Mouse (Mus musculus) retina, postnatal 1 day (tissue): ENCODE data around the gene Ap3b1.
A peak's percentile ranks its signal among the peaks of the same experiment; 100 is the strongest.

Source experiments
- DNase-seq: peaks from one replicate; pipeline ENCODE4 v3.0.0-alpha.2; 2012

Gene Ap3b1

GRCm38 (mm10) chr13:94375526-94376390 is 17.0 kb downstream of the Ap3b1 start:
- DNase-seq = peak; percentile 63

GRCm38 (mm10) chr13:94379006-94379405 is 20.2 kb downstream of the Ap3b1 start:
- no peak for DNase-seq

GRCm38 (mm10) chr13:94381427-94381826 is 22.7 kb downstream of the Ap3b1 start:
- DNase-seq = no peak

GRCm38 (mm10) chr13:94381829-94382675 is 23.3 kb downstream of the Ap3b1 start:
- peak; percentile 13 for DNase-seq

- no peak for DNase-seq
Measured at GRCm38 (mm10) chr13:94384931-94385570, 26.3 kb downstream of the Ap3b1 start.

GRCm38 (mm10) chr13:94388566-94388965 is 29.8 kb downstream of the Ap3b1 start:
- DNase-seq = no peak

- no peak for DNase-seq
Measured at GRCm38 (mm10) chr13:94389541-94389940, 30.8 kb downstream of the Ap3b1 start.

GRCm38 (mm10) chr13:94392282-94392681 is 33.5 kb downstream of the Ap3b1 start:
- no peak for DNase-seq

GRCm38 (mm10) chr13:94394486-94394885 is 35.7 kb downstream of the Ap3b1 start:
- no peak for DNase-seq

GRCm38 (mm10) chr13:94395763-94396162 is 37.0 kb downstream of the Ap3b1 start:
- DNase-seq = no peak

- no peak for DNase-seq
Measured at GRCm38 (mm10) chr13:94396392-94396920, 37.7 kb downstream of the Ap3b1 start.

GRCm38 (mm10) chr13:94398568-94399374 is 40.0 kb downstream of the Ap3b1 start:
- DNase-seq = no peak

- DNase-seq = no peak
Measured at GRCm38 (mm10) chr13:94400465-94400864, 41.7 kb downstream of the Ap3b1 start.

- DNase-seq = no peak
Measured at GRCm38 (mm10) chr13:94423600-94423999, 64.8 kb downstream of the Ap3b1 start.

GRCm38 (mm10) chr13:94429567-94429966 is 70.8 kb downstream of the Ap3b1 start:
- no peak for DNase-seq

GRCm38 (mm10) chr13:94439386-94439785 is 80.6 kb downstream of the Ap3b1 start:
- no peak for DNase-seq

GRCm38 (mm10) chr13:94441199-94441598 is 82.4 kb downstream of the Ap3b1 start:
- DNase-seq = no peak

GRCm38 (mm10) chr13:94443411-94443810 is 84.7 kb downstream of the Ap3b1 start:
- no peak for DNase-seq

GRCm38 (mm10) chr13:94445103-94445502 is 86.3 kb downstream of the Ap3b1 start:
- DNase-seq = no peak

- no peak for DNase-seq
Measured at GRCm38 (mm10) chr13:94447003-94447402, 88.2 kb downstream of the Ap3b1 start.

- DNase-seq = no peak
Measured at GRCm38 (mm10) chr13:94449593-94449992, 90.8 kb downstream of the Ap3b1 start.

GRCm38 (mm10) chr13:94451229-94451628 is 92.5 kb downstream of the Ap3b1 start:
- peak; percentile 69 for DNase-seq
